Mouse (Mus musculus) liver, postnatal 0 days (tissue): ENCODE measurements around the gene Itpr1.

Experiments
- CTCF ChIP-seq: sonication (generic); IDR thresholded peaks from 2 replicates; pipeline ENCODE4 v1.5.1; 2016; ENCODE audit warnings: antibody characterized with exemption, low read depth
- EP300 ChIP-seq: IDR thresholded peaks from 2 replicates; pipeline ENCODE4 v1.6.1; 2016; ENCODE audit warnings: antibody characterized with exemption, low read depth, mild to moderate bottlenecking

- no peak for TF ChIP-seq CTCF
- no peak for TF ChIP-seq EP300
These were observed 231.5 kb downstream of the Itpr1 start for GRCm38 (mm10) chr6:108444435-108444834.
